17 mouse cellular contexts compared by ENCODE assay signal in the genomic region with DNA sequence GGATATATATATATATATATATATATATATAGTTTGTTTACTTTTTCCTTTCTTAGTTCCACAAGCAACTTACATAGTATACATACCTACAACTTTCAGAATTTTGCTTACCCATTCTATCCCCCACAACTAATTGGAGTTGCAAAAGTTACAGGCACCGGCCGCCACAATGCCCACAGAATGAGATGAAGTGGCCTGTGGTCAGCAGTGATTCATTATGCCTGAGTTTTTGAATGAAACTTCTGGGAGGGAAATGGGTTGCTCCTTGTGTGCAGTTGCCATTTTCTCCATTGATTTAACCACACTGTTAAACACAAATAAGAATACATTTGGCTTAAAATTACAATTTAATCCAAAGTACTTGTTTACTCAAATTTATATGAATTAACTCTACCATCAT.
"Had no signal": no experiment of that assay in that cellular context is flagged by ENCODE, and none has a peak within 500 bp of the region (broad histone marks: within the 10 kb centered on the region; RNA-seq: fewer than 3 reads in every experiment).

No protein-coding gene starts in this region.

- H3K4me1 ChIP-seq: midbrain, embryonic 10.5 days; midbrain, embryonic 12.5 days; midbrain, embryonic 15.5 days; neural tube, embryonic 13.5 days; neural tube, embryonic 15.5 days had no signal

- H3K36me3 ChIP-seq: midbrain, embryonic 10.5 days; midbrain, embryonic 12.5 days; midbrain, embryonic 15.5 days; neural tube, embryonic 13.5 days; neural tube, embryonic 15.5 days had no signal

- H3K27me3 ChIP-seq: midbrain, embryonic 12.5 days; midbrain, embryonic 15.5 days; neural tube, embryonic 13.5 days; neural tube, embryonic 15.5 days had no signal

- H3K4me3 ChIP-seq: midbrain, embryonic 10.5 days; midbrain, embryonic 12.5 days; midbrain, embryonic 15.5 days; neural tube, embryonic 13.5 days; neural tube, embryonic 15.5 days had no signal

- H3K9ac ChIP-seq: lung, embryonic 14.5 days; midbrain, embryonic 12.5 days; midbrain, embryonic 15.5 days; neural tube, embryonic 13.5 days; neural tube, embryonic 15.5 days had no signal

- ATAC-seq: midbrain, embryonic 15.5 days had no signal

- H3K9me3 ChIP-seq: midbrain, embryonic 10.5 days; midbrain, embryonic 12.5 days; midbrain, embryonic 15.5 days; neural tube, embryonic 13.5 days; neural tube, embryonic 15.5 days had no signal

- DNase-seq: lung, adult 18-20 months; lung, embryonic 14.5 days; lung, postnatal 10 days; lung, postnatal 4 days; retina, postnatal 1 day; right cerebral cortex, adult 18-20 months; right cerebral cortex, postnatal 25 days; right cerebral cortex, postnatal 4 days; spleen, adult 18-20 months; thymus, adult 18-20 months; thymus, postnatal 14 days; thymus, postnatal 36 days had no signal

- H3K4me2 ChIP-seq: lung, embryonic 14.5 days; midbrain, embryonic 12.5 days; midbrain, embryonic 15.5 days; neural tube, embryonic 13.5 days; neural tube, embryonic 15.5 days had no signal

- H3K27ac ChIP-seq: midbrain, embryonic 10.5 days; midbrain, embryonic 12.5 days; midbrain, embryonic 15.5 days; neural tube, embryonic 13.5 days; neural tube, embryonic 15.5 days had no signal
